Mouse (Mus musculus): ENCODE data around the gene Sh2b1. TPM values are rescaled to one million over a fixed set of nuclear protein-coding genes. Genes with fewer than 3 reads are reported as not detected.

Gene Sh2b1
- polyA plus RNA-seq, 1 experiment from 2014 or later: 60.3 TPM

DNA sequence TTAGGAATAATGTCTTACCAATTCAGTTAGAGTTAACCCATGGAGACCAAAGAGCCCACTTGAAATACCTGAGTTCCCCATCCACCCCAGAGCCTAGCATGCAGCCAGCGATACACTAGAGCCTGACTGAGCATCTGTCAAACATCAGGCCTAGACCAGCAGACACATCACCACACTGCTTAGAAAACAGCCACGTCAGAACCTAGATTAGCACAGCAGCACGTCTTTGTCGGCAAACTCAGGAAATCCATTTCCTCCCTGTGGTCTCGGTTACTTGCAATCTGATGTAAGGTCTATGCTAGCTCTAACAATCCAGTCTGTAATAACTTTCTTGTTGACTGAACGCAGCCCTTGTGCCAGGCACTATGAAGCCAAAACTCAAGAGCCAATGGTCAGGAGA, 5.1 kb downstream of the Sh2b1 start:
- peaks cover 66% of the 10 kb centered on the region for H3K36me3 ChIP-seq (replicated peaks; ENCODE audit: control insufficient read depth, insufficient read depth)
- ATAC-seq (ENCODE audit: low FRiP score) (no peak), DNase-seq (ENCODE audit: low spot score) (no peak)
- H3K27me3 ChIP-seq (ENCODE audit: control insufficient read depth, insufficient read depth, low read length): no peaks in the 10 kb centered on the region
- H3K4me1 ChIP-seq (replicated peaks; ENCODE audit: control insufficient read depth, insufficient read depth, low read length): peaks cover 10% of the 10 kb centered on the region
- 94% methylated on average over 6 of the region's 6 CpGs for WGBS
- no peak overlapping the region for H3K9ac ChIP-seq
- H3K4me3 ChIP-seq (replicated peaks; ENCODE audit: low read length): no peak overlapping the region
- H3K9me3 ChIP-seq (ENCODE audit: control insufficient read depth, low read length): no peaks in the 10 kb centered on the region
- no peak overlapping the region for H3K4me2 ChIP-seq (replicated peaks)
- H3K27ac ChIP-seq: no peak overlapping the region

DNA sequence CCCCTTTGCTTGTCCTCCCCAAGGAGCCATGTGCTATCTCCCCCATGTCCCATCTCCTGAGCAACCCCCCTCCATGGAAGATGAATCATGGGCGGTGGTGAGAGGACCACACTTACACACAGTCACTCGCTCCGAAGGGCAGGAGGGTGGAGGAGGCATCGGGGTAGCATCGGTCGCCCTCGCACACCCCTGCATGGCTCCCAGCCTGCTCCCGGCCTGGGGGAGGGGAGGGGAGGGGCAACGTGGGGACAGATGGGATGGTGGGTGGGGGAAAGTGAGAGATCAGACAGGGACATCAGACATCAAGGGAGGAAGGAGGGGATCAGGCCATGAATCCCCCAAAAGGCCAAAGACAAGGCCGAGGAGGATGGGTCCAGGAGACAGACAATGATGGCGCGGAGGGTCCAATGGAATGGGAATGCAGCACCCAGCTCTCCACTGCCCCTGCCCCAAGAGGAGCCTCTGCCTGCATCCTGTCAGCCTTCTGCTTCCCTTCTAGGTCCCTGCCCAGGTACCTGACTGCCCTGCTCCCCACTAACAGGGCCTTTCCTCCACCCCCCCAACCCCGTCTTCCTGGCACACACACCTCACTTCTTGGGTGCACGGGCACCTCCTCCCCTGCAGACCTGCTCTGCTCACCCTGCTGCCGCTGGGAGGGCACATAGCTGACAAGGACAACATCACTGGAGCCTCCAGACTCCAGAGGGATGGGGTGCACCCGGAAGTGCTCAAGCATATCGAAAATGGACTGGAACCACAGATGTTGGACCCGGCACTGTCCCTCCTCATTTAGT, 7.2 kb downstream of the Sh2b1 start:
- Histone ChIP-seq H3K4me1 (replicated peaks; ENCODE audit: control insufficient read depth, insufficient read depth, low read length) (no peaks in the 10 kb centered on the region), H3K9me3 (ENCODE audit: control insufficient read depth, low read length) (no peaks in the 10 kb centered on the region), H3K4me2 (replicated peaks) (no peak overlapping the region), H3K4me3 (replicated peaks; ENCODE audit: low read length) (no peak overlapping the region), H3K36me3 (replicated peaks; ENCODE audit: control insufficient read depth, insufficient read depth) (peaks cover 66% of the 10 kb centered on the region), H3K9ac (no peak overlapping the region), H3K27ac (no peak overlapping the region), H3K27me3 (ENCODE audit: control insufficient read depth, insufficient read depth, low read length) (no peaks in the 10 kb centered on the region)
- WGBS: 91% methylated on average over 18 of the region's 18 CpGs
- no peak for DNase-seq (ENCODE audit: low spot score)
- no peak for ATAC-seq (ENCODE audit: low FRiP score)

DNA sequence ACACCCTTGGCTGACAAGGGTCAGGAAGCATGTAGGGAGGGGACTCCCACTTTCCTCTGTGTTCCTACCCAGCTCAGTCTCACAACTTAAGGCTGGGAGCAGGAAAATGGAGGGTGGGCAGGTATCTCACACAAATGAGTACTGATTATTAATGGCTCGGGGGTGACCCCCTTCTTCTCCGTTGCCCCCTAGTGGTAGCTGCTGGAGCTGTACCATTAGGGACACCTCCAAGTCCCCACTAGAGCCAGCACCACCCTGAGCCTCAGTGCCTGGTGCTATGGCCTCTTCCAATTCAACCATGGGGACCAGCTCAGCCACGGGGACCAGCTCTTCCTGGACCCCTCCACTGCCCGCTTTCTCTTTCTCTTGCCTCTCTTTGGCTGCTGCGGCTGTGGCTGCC, 8.0 kb downstream of the Sh2b1 start:
- H3K27ac ChIP-seq: no peak overlapping the region
- DNase-seq (ENCODE audit: low spot score) (no peak), ATAC-seq (ENCODE audit: low FRiP score) (no peak)
- H3K36me3 ChIP-seq (replicated peaks; ENCODE audit: control insufficient read depth, insufficient read depth): peaks cover 60% of the 10 kb centered on the region
- H3K9ac ChIP-seq: no peak overlapping the region
- H3K9me3 ChIP-seq (ENCODE audit: control insufficient read depth, low read length): no peaks in the 10 kb centered on the region
- H3K4me3 ChIP-seq (replicated peaks; ENCODE audit: low read length): no peak overlapping the region
- WGBS: 62% methylated on average over 5 of the region's 5 CpGs
- no peaks in the 10 kb centered on the region for H3K27me3 ChIP-seq (ENCODE audit: control insufficient read depth, insufficient read depth, low read length)
- H3K4me2 ChIP-seq (replicated peaks): no peak overlapping the region
- no peaks in the 10 kb centered on the region for H3K4me1 ChIP-seq (replicated peaks; ENCODE audit: control insufficient read depth, insufficient read depth, low read length)

DNA sequence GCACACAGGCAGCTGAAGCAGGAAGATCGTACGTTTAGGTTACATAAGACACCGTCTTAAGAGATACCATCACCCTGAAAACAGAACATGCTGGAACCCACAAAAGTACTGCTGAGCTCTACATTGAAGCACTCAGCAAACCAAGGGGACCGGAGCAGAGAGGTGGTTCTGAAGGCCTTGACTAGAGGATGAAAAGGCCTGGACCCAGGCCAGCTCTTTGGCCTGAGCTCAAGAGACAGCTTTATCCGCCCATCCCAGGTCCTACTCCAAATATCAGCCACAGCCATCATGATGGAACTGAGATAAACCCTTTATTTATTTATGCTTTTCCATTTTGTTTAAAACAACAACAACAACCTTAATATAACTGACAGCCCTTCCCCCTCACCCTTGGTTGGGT, 8.5 kb downstream of the Sh2b1 start:
- H3K4me3 ChIP-seq (replicated peaks; ENCODE audit: low read length): no peak overlapping the region
- no peaks in the 10 kb centered on the region for H3K9me3 ChIP-seq (ENCODE audit: control insufficient read depth, low read length)
- H3K4me2 ChIP-seq (replicated peaks): no peak overlapping the region
- 92% methylated on average over 5 of the region's 5 CpGs for WGBS
- no peak overlapping the region for H3K9ac ChIP-seq
- no peak for DNase-seq (ENCODE audit: low spot score)
- no peak overlapping the region for H3K27ac ChIP-seq
- ATAC-seq (ENCODE audit: low FRiP score): no peak
- peaks cover 55% of the 10 kb centered on the region for H3K36me3 ChIP-seq (replicated peaks; ENCODE audit: control insufficient read depth, insufficient read depth)
- H3K4me1 ChIP-seq (replicated peaks; ENCODE audit: control insufficient read depth, insufficient read depth, low read length): no peaks in the 10 kb centered on the region
- H3K27me3 ChIP-seq (ENCODE audit: control insufficient read depth, insufficient read depth, low read length): no peaks in the 10 kb centered on the region

DNA sequence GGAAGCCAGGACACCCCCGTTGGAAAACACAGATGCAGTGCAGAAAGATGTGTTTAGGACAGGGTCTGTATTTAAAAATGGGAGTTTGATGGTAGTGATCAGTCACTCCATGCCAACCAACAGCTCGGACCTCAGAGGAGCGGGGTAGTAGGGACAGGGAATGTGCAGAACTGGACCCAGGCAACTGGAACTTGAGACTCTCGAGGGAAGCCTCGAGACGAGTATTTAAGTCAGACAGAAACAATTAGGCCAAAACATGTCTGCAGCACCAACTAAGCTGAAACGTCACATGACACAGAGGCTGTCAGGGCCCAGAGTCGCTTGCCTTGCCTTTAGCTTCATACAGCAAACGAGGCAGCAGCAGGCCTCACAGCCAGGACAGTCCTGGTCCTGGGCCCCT, 9.1 kb downstream of the Sh2b1 start:
- no peak overlapping the region for H3K27ac ChIP-seq
- ATAC-seq (ENCODE audit: low FRiP score) (no peak), DNase-seq (ENCODE audit: low spot score) (no peak)
- no peak overlapping the region for H3K9ac ChIP-seq
- H3K4me1 ChIP-seq (replicated peaks; ENCODE audit: control insufficient read depth, insufficient read depth, low read length): no peaks in the 10 kb centered on the region
- H3K9me3 ChIP-seq (ENCODE audit: control insufficient read depth, low read length): no peaks in the 10 kb centered on the region
- peaks cover 50% of the 10 kb centered on the region for H3K36me3 ChIP-seq (replicated peaks; ENCODE audit: control insufficient read depth, insufficient read depth)
- H3K4me2 ChIP-seq (replicated peaks): no peak overlapping the region
- no peaks in the 10 kb centered on the region for H3K27me3 ChIP-seq (ENCODE audit: control insufficient read depth, insufficient read depth, low read length)
- WGBS: 77% methylated on average over 9 of the region's 9 CpGs
- no peak overlapping the region for H3K4me3 ChIP-seq (replicated peaks; ENCODE audit: low read length)

DNA sequence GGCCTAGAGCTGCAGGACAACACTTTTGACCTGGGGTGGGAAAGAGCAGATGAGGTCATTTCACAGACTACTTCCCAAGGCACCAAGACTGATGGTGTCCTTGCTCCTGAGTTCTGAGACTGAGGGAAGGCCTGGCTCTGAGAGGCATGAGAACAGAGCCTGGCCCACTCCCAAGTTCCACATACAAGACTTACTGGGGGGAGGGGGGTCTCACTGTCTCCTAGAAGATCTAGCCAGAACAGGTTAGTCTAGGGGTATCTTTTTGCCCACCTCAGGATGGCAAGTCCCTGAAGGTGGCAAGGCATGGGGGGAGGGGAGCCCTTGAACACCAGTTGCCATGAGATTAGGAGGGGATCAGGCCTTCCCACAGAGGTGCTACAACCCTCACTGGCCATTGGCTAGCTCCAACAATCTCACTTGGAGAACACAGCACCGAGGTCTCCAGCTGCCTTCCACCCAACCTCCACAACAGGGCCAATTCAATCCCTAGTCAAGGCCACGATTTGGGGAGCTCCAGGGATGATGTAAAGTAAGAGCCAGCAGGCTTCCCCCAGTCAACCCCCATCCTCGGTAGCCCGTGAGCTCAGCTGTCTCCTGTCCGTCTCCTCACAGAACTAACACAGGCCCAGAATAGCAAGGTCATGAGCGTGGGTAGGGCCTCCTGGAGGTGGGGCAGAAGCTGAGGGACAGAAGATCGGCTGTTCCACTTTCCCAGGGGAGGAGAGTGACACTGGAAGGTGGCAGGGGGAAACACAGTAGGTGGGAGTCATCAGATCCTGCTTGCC, 9.8 kb downstream of the Sh2b1 start:
- Histone ChIP-seq H3K4me2 (replicated peaks) (no peak overlapping the region), H3K4me3 (replicated peaks; ENCODE audit: low read length) (no peak overlapping the region), H3K9ac (no peak overlapping the region), H3K27me3 (ENCODE audit: control insufficient read depth, insufficient read depth, low read length) (no peaks in the 10 kb centered on the region), H3K4me1 (replicated peaks; ENCODE audit: control insufficient read depth, insufficient read depth, low read length) (no peaks in the 10 kb centered on the region), H3K27ac (no peak overlapping the region), H3K9me3 (ENCODE audit: control insufficient read depth, low read length) (no peaks in the 10 kb centered on the region), H3K36me3 (replicated peaks; ENCODE audit: control insufficient read depth, insufficient read depth) (peaks cover 43% of the 10 kb centered on the region)
- ATAC-seq (ENCODE audit: low FRiP score): no peak
- WGBS: 66% methylated on average over 7 of the region's 7 CpGs
- no peak for DNase-seq (ENCODE audit: low spot score)

DNA sequence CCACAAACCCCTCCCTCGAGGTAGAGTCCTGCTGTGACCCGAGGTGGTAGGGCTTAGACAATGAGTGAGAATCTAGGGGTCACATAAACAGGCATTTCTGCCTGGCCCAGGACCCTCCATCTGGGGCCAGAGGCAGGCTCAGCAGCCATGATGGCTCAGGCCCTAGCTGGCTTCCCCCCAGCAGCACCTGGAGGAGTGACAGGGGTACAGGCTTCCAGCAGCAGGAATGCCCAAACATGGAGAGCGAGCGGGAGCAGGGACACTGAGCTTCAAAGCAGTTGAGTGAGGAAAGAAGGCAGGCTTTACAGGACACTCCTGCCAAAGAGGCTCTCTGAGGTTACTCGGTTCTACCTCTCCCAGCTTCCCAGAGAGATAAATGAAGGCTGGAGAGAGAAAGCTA, 10.4 kb downstream of the Sh2b1 start:
- WGBS: 47% methylated on average over 5 of the region's 5 CpGs
- Histone ChIP-seq H3K9me3 (ENCODE audit: control insufficient read depth, low read length) (no peaks in the 10 kb centered on the region), H3K27me3 (ENCODE audit: control insufficient read depth, insufficient read depth, low read length) (no peaks in the 10 kb centered on the region), H3K4me1 (replicated peaks; ENCODE audit: control insufficient read depth, insufficient read depth, low read length) (no peaks in the 10 kb centered on the region), H3K4me2 (replicated peaks) (no peak overlapping the region), H3K27ac (no peak overlapping the region), H3K4me3 (replicated peaks; ENCODE audit: low read length) (no peak overlapping the region), H3K9ac (no peak overlapping the region), H3K36me3 (replicated peaks; ENCODE audit: control insufficient read depth, insufficient read depth) (peaks cover 37% of the 10 kb centered on the region)
- ATAC-seq (ENCODE audit: low FRiP score) (no peak), DNase-seq (ENCODE audit: low spot score) (no peak)

DNA sequence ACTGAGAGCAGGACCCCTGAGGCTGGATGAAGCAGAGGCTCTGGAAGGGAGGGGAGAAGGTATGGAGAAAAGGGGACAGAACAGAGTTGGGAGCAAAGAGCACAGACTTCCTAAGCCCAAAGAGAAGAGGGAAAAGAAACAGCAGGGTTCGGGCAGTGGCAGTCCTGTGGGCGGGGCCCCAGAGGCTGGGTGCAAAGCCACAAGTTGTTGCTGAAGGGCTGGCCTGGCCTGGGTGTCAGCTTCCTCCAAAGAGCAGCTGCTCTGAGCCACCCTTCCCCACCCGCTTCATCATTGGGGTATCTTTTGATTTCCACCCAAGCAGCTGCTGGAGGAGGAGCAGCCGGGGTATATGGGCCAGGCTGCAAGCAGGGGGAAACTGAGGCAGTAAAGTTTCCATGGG, 11.1 kb downstream of the Sh2b1 start:
- 65% methylated on average over 4 of the region's 4 CpGs for WGBS
- no peak overlapping the region for H3K4me3 ChIP-seq (replicated peaks; ENCODE audit: low read length)

GRCm38 (mm10) chr7:126463547-126463946, 11.7 kb downstream of the Sh2b1 start:
- peaks cover 25% of the 10 kb centered on the region for H3K36me3 ChIP-seq (replicated peaks; ENCODE audit: control insufficient read depth, insufficient read depth)
- no peaks in the 10 kb centered on the region for H3K9me3 ChIP-seq (ENCODE audit: control insufficient read depth, low read length)
- H3K4me3 ChIP-seq (replicated peaks; ENCODE audit: low read length): no peak overlapping the region
- DNase-seq (ENCODE audit: low spot score): no peak
- WGBS: 74% methylated on average over 4 of the region's 4 CpGs
- H3K4me2 ChIP-seq (replicated peaks): no peak overlapping the region
- no peak for ATAC-seq (ENCODE audit: low FRiP score)
- H3K27ac ChIP-seq: no peak overlapping the region
- no peaks in the 10 kb centered on the region for H3K4me1 ChIP-seq (replicated peaks; ENCODE audit: control insufficient read depth, insufficient read depth, low read length)
- no peaks in the 10 kb centered on the region for H3K27me3 ChIP-seq (ENCODE audit: control insufficient read depth, insufficient read depth, low read length)
- H3K9ac ChIP-seq: no peak overlapping the region

More for the DNA sequence above, 11.1 kb downstream of the Sh2b1 start:
- H3K9ac ChIP-seq: no peak overlapping the region
- peaks cover 31% of the 10 kb centered on the region for H3K36me3 ChIP-seq (replicated peaks; ENCODE audit: control insufficient read depth, insufficient read depth)
- ATAC-seq (ENCODE audit: low FRiP score) (no peak), DNase-seq (ENCODE audit: low spot score) (no peak)
- H3K9me3 ChIP-seq (ENCODE audit: control insufficient read depth, low read length): no peaks in the 10 kb centered on the region
- no peak overlapping the region for H3K4me2 ChIP-seq (replicated peaks)
- no peaks in the 10 kb centered on the region for H3K27me3 ChIP-seq (ENCODE audit: control insufficient read depth, insufficient read depth, low read length)
- H3K27ac ChIP-seq: no peak overlapping the region
- H3K4me1 ChIP-seq (replicated peaks; ENCODE audit: control insufficient read depth, insufficient read depth, low read length): no peaks in the 10 kb centered on the region
